Mouse (Mus musculus) hindbrain, embryonic 11.5 days (tissue): ENCODE data around the gene Elmo1. TPM values are rescaled to one million over a fixed set of nuclear protein-coding genes. Genes with fewer than 3 reads are reported as not detected.
A peak's percentile ranks its signal among the peaks of the same experiment; 100 is the strongest.

Source experiments
- ATAC-seq: fragments of 200-750 bp; cut with Nextera tagmentation; 2 replicates; pipeline ENCODE4 v1.8.0; 2017; ENCODE audit warnings: mild to moderate bottlenecking, moderate TSS enrichment, moderate library complexity; ENCODE audit not compliant: low FRiP score
- DNase-seq: peaks from one replicate; pipeline ENCODE4 v3.0.0-alpha.2; 2015; ENCODE audit warnings: low spot score
- H3K27ac ChIP-seq: fragments of 300-500 bp; sonication (generic); 2 replicates; pipeline ENCODE4 v1.5.1; 2014; ENCODE audit warnings: mild to moderate bottlenecking, low read depth, low read length
- H3K27me3 ChIP-seq: fragments of 300-500 bp; sonication (generic); 2 replicates; pipeline ENCODE4 v1.6.1; 2014; ENCODE audit warnings: mild to moderate bottlenecking, low read length, moderate library complexity, mixed read lengths; ENCODE audit not compliant: control insufficient read depth, insufficient read depth
- H3K36me3 ChIP-seq: fragments of 300-500 bp; sonication (generic); 2 replicates; pipeline ENCODE4 v1.6.1; 2014; ENCODE audit warnings: mild to moderate bottlenecking, low read length, moderate library complexity, mixed read lengths; ENCODE audit not compliant: control insufficient read depth, insufficient read depth
- H3K4me1 ChIP-seq: fragments of 300-500 bp; sonication (generic); replicated peaks from 2 replicates; pipeline ENCODE4 v1.6.1; 2014; ENCODE audit warnings: low read length, mixed read lengths; ENCODE audit not compliant: control insufficient read depth, insufficient read depth
- H3K4me2 ChIP-seq: fragments of 300-500 bp; sonication (generic); replicated peaks from 2 replicates; pipeline ENCODE4 v1.6.1; 2014; ENCODE audit warnings: mild to moderate bottlenecking, low read depth, low read length
- H3K4me3 ChIP-seq: fragments of 300-500 bp; sonication (generic); 2 replicates; pipeline ENCODE4 v1.5.1; 2014; ENCODE audit warnings: low read depth, low read length
- H3K9ac ChIP-seq: fragments of 300-500 bp; sonication (generic); 2 replicates; pipeline ENCODE4 v1.6.1; 2014; ENCODE audit warnings: low read depth, low read length
- H3K9me3 ChIP-seq: fragments of 300-500 bp; sonication (generic); 2 replicates; pipeline ENCODE4 v1.6.1; 2016; ENCODE audit warnings: low read length; ENCODE audit not compliant: control insufficient read depth
- WGBS: fragments of 180-500 bp; shearing (Covaris S2); extraction: QIAGEN DNeasy Blood & Tissue Kit; methylation state at CpG from one replicate; pipeline ENCODE4 v1.1.7; 2014; 5-methylcytosine and 5-hydroxymethylcytosine counted together
- polyA plus RNA-seq: library from polyadenylated mRNA; unstranded; fragments of >200 nt; fragmentation: Nextera tagmentation; extraction: Ambion mirVana; gene quantifications from 2 replicates; pipeline ENCODE4 v1.2.1, GENCODE M21; 2014

Elmo1 gene
- polyA plus RNA-seq, 1 experiment from 2014 or later: 22.9 TPM

DNA sequence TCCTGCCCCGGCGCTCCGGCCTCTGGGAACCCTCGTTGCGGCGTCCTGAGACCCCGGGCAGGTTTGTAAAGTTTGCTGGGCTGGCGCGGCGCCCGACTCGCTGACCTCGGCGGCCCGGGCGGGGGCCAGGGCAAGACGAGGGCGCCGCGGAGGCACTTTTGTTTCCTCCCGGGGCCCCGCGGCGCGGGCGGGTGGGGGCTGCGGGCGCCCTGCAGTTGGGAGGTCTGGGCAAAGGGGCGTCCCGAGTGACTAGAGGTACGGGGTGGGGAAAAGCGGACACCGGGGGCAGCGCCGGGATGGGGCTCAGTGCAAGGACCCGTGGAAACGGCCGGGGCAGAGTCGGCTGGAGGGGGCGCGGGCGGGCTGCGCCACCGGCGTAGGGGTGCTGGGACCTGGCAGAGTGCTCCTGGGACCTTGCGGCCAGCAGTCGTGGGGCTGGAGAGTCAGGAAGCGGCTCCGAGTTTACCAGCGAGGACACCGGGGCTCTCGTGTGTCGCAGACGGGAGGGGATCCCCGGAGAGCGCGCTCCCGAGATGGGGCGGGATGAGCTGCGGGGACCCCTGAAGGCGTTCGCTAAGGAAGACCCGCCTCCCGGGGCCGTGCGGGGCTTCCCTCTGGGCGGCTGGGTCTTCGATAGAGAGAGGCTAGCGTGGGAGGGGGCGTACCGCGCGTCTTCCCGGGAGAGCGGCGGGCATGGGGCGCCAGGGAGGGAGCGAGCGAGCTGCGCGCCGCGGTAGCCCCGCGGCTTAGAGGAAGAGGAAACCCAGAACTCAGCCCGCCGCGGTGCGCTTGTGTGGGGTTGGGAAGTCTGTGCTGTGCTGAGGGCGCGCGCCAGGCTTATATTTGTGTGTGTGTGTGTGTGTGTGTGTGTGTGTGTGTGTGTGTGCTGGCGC, 561 bp downstream of the Elmo1 start:
- peak overlapping the region; percentile 84 for H3K4me3 ChIP-seq
- H3K4me1 ChIP-seq: no peaks in the 10 kb centered on the region; the same call in 1 of the 2 replicates
- no peaks in the 10 kb centered on the region for H3K27me3 ChIP-seq
- under 1% methylated on average over 77 of the region's 93 CpGs for WGBS
- peak overlapping the region; percentile 74 for H3K27ac ChIP-seq
- H3K4me2 ChIP-seq: peak overlapping the region; percentile 94
- no peaks in the 10 kb centered on the region for H3K36me3 ChIP-seq
- H3K9ac ChIP-seq: peak overlapping the region; percentile 81
- peak; percentile 84 for ATAC-seq
- DNase-seq: peak; percentile 77
- no peaks in the 10 kb centered on the region for H3K9me3 ChIP-seq

DNA sequence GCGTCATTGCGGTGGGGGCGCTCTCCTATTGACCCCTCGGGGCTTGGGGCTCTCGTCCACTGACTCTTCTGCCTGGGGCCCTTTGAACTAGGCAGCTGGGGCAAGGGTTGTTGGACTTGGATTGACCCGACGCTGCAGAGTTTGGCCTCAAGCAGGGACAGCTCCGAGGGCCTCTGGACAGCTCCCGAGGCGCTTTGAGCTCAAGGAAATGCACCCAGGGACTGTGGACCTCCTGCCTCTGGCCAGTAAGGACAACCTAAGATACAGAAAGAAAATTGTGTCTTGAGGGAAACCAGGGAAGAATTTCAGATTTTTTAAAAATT, 1.2 kb downstream of the Elmo1 start:
- Histone ChIP-seq H3K4me3 (peak overlapping the region; percentile 84), H3K4me1 (no peaks in the 10 kb centered on the region; the same call in 1 of the 2 replicates), H3K36me3 (no peaks in the 10 kb centered on the region), H3K9me3 (no peaks in the 10 kb centered on the region), H3K27ac (no peak overlapping the region), H3K9ac (peak overlapping the region; percentile 81; the same call in 1 of the 2 replicates), H3K27me3 (no peaks in the 10 kb centered on the region), H3K4me2 (peak overlapping the region; percentile 94)
- under 1% methylated on average over 9 of the region's 10 CpGs for WGBS
- no peak; the same call in 1 of the 2 replicates for ATAC-seq
- no peak for DNase-seq

DNA sequence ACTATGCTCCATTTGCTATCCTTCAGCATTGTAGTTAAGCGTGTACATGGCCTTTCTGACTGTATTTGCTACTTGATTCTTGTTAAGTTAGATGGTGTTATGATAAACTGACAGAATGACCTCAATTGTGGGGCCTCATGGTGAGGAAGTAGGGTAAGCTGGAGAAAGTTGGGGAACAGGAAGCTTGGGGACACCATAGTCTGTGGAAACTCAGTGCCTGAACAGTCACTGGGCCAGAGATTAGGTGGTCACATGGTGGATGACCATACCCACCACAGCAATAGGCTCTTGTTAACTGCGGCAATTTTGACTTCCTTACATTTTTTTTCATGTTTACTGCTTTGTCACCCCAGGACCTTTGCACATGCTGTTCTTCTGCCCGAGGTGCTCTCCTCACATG, 1.9 kb downstream of the Elmo1 start:
- H3K4me3 ChIP-seq: no peak overlapping the region
- H3K9ac ChIP-seq: no peak overlapping the region
- no peaks in the 10 kb centered on the region for H3K36me3 ChIP-seq
- ATAC-seq (no peak), DNase-seq (no peak)
- no peak overlapping the region for H3K4me2 ChIP-seq
- WGBS: 82% methylated on average over 3 of the region's 3 CpGs
- H3K9me3 ChIP-seq: no peaks in the 10 kb centered on the region
- H3K27ac ChIP-seq: no peak overlapping the region
- H3K27me3 ChIP-seq: no peaks in the 10 kb centered on the region
- H3K4me1 ChIP-seq: no peaks in the 10 kb centered on the region; the same call in 1 of the 2 replicates

DNA sequence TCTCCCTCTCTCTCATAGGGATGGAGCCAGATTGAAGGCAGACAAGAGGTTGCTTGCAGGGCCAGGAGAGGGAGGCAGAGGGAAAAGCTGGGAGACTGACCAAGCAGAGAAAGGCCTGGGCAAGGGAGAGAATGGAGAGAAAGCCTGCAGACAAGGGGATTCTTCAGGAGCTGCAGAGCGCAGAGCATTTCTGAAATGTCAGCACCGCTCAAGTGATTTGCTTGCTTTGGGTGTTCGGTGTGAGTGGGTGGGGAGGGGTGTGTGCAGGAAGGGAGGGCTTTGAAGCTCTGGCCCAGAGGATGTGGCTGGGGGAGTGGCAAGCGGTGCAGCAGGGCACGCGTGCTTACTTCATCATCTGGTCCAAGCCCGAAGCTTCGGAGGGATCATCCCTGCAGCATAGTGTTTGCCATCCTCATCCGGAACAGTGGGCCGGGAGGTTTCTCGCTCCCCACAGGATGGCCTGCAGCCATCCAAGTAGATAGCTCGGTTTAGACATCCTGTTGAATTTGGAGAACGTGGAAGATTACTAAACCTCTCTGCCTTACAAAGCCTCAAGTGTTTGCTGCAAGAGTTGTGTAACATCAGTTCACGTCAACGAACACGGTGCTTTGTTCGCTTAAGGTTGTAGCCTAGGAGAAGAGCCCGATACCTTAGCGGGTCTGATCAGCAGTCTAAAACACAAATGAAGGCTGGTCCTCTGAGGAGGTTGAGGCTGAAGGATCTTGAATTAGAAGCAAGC, 3.1 kb downstream of the Elmo1 start:
- DNase-seq (no peak), ATAC-seq (no peak)
- no peaks in the 10 kb centered on the region for H3K9me3 ChIP-seq
- no peaks in the 10 kb centered on the region for H3K36me3 ChIP-seq
- no peaks in the 10 kb centered on the region; the same call in 1 of the 2 replicates for H3K4me1 ChIP-seq
- no peak overlapping the region for H3K4me2 ChIP-seq
- no peak overlapping the region for H3K27ac ChIP-seq
- H3K4me3 ChIP-seq: no peak overlapping the region
- no peaks in the 10 kb centered on the region for H3K27me3 ChIP-seq
- no peak overlapping the region for H3K9ac ChIP-seq
- WGBS: 71% methylated on average over 19 of the region's 19 CpGs

DNA sequence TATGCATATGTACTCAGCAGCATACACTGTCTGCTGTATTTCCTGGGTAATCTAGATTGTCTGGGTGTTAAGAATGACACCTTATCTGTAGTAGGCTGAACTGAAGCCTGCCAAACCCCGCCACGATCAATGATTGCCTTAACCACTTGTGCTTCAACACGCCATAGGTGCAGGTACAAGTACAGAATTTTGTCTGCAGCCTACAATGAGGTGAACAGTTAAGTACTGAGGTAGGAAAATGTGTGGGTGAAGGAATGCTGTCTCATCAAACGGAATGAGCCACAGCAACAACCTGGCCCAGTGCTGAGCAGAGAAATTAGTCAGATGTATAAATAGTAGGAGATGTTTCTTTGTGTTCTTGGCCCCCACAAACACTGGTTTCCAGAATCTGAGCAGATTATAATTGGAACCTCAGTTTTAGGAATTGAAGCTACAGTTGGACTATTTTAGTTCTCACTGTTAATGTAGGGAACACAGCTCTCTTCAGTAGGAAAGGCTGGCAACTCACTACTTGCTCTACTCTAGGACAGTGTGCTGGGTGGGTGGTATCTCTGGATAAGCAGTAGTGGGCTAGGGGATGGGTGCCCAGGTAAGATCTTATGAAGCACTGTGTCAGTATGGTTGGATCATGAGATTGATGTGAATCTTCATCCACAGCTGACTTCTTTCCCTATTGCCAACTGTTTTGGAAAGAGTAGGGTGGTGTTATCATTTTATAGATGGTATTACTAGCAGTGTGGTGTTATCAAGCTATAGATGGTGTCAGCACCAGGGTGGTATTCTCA, 4.7 kb downstream of the Elmo1 start:
- Histone ChIP-seq H3K4me2 (no peak overlapping the region), H3K9ac (no peak overlapping the region), H3K9me3 (no peaks in the 10 kb centered on the region), H3K4me1 (no peaks in the 10 kb centered on the region; the same call in 1 of the 2 replicates), H3K27ac (no peak overlapping the region), H3K27me3 (no peaks in the 10 kb centered on the region), H3K36me3 (no peaks in the 10 kb centered on the region), H3K4me3 (no peak overlapping the region)
- WGBS: 92% methylated on average over 4 of the region's 4 CpGs
- DNase-seq (no peak), ATAC-seq (no peak)

DNA sequence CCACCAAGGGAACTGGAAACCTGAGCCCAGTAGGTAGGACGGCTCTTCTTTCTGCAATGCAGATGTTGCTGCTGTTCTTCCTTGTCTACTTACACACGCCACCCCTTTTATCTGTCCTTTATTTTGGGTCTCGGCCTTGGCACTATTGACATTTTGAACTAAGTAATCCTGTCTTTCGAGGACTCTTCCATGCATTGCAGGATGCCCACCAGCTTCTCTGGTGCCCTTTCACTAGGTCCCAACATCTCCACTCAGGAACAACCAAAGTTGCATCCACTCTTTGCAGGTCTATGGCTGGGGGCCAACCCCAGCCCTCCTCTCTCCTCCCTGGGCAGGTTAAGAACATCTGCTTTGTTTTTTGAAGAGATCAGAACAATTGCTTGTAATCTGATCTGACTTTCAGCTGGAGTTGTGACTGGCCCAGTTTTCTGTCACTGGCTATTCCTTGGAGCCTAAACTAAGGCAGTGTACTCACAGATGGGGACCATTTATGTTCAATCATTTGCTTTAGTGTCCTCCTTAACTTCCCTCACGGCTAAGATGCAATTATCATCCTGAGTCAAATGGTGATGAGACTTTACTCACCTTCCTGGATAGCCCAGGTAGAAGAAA, 6.7 kb downstream of the Elmo1 start:
- ATAC-seq: no peak
- WGBS: 55% methylated on average over 5 of the region's 5 CpGs

DNA sequence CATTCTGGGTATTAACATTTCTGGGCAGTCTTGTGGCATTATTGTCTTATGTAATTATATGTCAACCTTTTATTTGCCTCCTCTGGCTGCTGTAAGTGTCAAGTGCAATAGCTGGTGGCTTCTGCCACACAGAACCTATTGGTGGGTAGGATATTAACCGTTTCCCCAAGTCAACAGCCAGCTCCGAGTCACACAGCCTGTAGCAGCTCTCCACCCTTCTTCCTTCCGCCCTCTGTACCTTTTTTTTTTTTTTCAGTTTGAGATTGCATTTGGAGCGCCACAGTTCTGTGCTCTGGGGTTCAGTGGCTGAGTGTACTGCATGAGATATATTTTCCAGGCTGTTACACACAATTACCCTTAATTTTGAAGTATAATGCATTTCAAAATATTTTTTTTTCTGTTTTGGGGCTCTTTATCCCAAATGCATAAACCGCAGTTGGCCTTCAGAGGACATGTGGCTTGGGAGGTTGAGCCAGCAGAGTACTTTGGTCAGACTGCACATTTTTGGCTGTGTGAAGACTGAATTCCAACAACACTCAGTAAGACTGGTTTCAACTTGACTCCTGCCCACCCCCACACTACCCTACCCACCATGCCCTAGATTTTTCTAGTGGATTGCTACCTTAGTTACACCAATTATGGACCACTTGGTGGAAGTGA, 7.7 kb downstream of the Elmo1 start:
- no peak for ATAC-seq
- H3K27ac ChIP-seq: no peak overlapping the region
- no peaks in the 10 kb centered on the region for H3K4me1 ChIP-seq
- DNase-seq: no peak
- H3K4me2 ChIP-seq: no peak overlapping the region
- 53% methylated on average over 5 of the region's 5 CpGs for WGBS
- H3K27me3 ChIP-seq: no peaks in the 10 kb centered on the region
- H3K4me3 ChIP-seq: no peak overlapping the region
- H3K9ac ChIP-seq: no peak overlapping the region
- no peaks in the 10 kb centered on the region for H3K36me3 ChIP-seq
- H3K9me3 ChIP-seq: no peaks in the 10 kb centered on the region

More for the DNA sequence above, 6.7 kb downstream of the Elmo1 start:
- Histone ChIP-seq H3K9ac (no peak overlapping the region), H3K36me3 (no peaks in the 10 kb centered on the region), H3K4me3 (no peak overlapping the region), H3K4me1 (no peaks in the 10 kb centered on the region), H3K27ac (no peak overlapping the region), H3K4me2 (no peak overlapping the region), H3K27me3 (no peaks in the 10 kb centered on the region), H3K9me3 (no peaks in the 10 kb centered on the region)
- no peak for DNase-seq

DNA sequence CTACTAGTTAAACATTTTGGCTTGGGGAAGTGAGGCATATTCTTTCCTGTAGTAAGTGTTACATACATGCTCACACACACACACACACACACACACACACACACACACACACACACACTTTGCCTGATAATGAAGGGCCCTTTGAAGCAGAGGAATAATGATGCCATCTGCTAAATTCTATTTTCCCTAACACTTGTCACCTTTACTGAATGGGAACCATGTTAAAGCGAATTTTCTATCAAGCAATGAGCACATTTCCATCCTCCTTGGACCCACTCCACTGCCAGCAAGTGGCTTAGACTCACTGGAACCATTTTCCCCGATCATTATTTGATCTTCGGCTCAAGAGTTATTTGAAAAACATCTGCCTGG, 8.2 kb downstream of the Elmo1 start:
- Histone ChIP-seq H3K9ac (no peak overlapping the region), H3K4me2 (no peak overlapping the region), H3K36me3 (no peaks in the 10 kb centered on the region), H3K27me3 (no peaks in the 10 kb centered on the region), H3K4me1 (no peaks in the 10 kb centered on the region), H3K27ac (no peak overlapping the region), H3K4me3 (no peak overlapping the region), H3K9me3 (no peaks in the 10 kb centered on the region)
- WGBS: 84% methylated on average over 3 of the region's 3 CpGs
- no peak for ATAC-seq
- DNase-seq: no peak
